Mouse (Mus musculus) myocyte (in vitro differentiated cells): Measurements from ENCODE around the gene Tuba1c. TPM values are rescaled to one million over a fixed set of nuclear protein-coding genes. Genes with fewer than 3 reads are reported as not detected.

Experiments used
- H3K27me3 ChIP-seq: one replicate; pipeline ENCODE4 v1.6.1; 2011; ENCODE audit not compliant: control insufficient read depth, insufficient read depth, insufficient read length
- H3K36me3 ChIP-seq: one replicate; pipeline ENCODE4 v1.6.1; 2011; ENCODE audit not compliant: control insufficient read depth, insufficient read depth
- H3K4me2 ChIP-seq: one replicate; pipeline ENCODE4 v1.6.1; 2011; ENCODE audit warnings: low read depth, control low read depth
- H3K4me3 ChIP-seq: one replicate; pipeline ENCODE4 v1.5.1; 2011; ENCODE audit warnings: mild to moderate bottlenecking, control low read depth, moderate library complexity
- H3K79me2 ChIP-seq: one replicate; pipeline ENCODE4 v1.6.1; 2011; ENCODE audit not compliant: control insufficient read depth, insufficient read depth
- H3ac ChIP-seq: one replicate; pipeline ENCODE4 v1.6.1; 2011; ENCODE audit not compliant: control insufficient read depth, insufficient read length
- CEBPB ChIP-seq: IDR thresholded peaks from 2 replicates; pipeline ENCODE4 v1.6.1; 2011; ENCODE audit warnings: mild to moderate bottlenecking, moderate library complexity; ENCODE audit not compliant: poor library complexity, insufficient read depth, severe bottlenecking
- E2F4 ChIP-seq: IDR thresholded peaks from one replicate; pipeline ENCODE4 v1.6.1; 2011; ENCODE audit warnings: mild to moderate bottlenecking, control low read depth, moderate library complexity; ENCODE audit not compliant: insufficient read depth
- MAX ChIP-seq: IDR thresholded peaks from one replicate; pipeline ENCODE4 v1.6.1; 2011; ENCODE audit warnings: low read depth, mild to moderate bottlenecking, control low read depth
- MYOD1 ChIP-seq, 3 experiments: IDR thresholded peaks; one replicate each; pipeline ENCODE4 v1.6.1; 2011; ENCODE audit warnings: control low read depth in 2 of 3, low read depth in 2 of 3, mild to moderate bottlenecking in 2 of 3, moderate library complexity in 1 of 3; ENCODE audit not compliant: insufficient read length in 2 of 3, control insufficient read depth in 1 of 3
- MYOG ChIP-seq, 3 experiments: IDR thresholded peaks; one replicate each; pipeline ENCODE4 v1.6.1; 2011; ENCODE audit warnings: control low read depth in 2 of 3, low read depth in 2 of 3, mild to moderate bottlenecking in 2 of 3; ENCODE audit not compliant: insufficient read length in 2 of 3, control insufficient read depth in 1 of 3, insufficient read depth in 1 of 3
- POLR2A ChIP-seq: IDR thresholded peaks from one replicate; pipeline ENCODE4 v1.6.1; 2011; ENCODE audit warnings: low read depth, mild to moderate bottlenecking, control low read depth, moderate library complexity; ENCODE audit not compliant: insufficient read length
- POLR2AphosphoS2 ChIP-seq: IDR thresholded peaks from one replicate; pipeline ENCODE4 v1.6.1; 2011; ENCODE audit warnings: low read depth, control low read depth; ENCODE audit not compliant: insufficient read length
- REST ChIP-seq: IDR thresholded peaks from one replicate; pipeline ENCODE4 v1.6.1; 2011; ENCODE audit warnings: mild to moderate bottlenecking, control low read depth, moderate library complexity; ENCODE audit not compliant: insufficient read depth, insufficient read length
- SRF ChIP-seq: IDR thresholded peaks from one replicate; pipeline ENCODE4 v1.6.1; 2011; ENCODE audit warnings: low read depth; ENCODE audit not compliant: control insufficient read depth, insufficient read length
- TCF12 ChIP-seq: IDR thresholded peaks from one replicate; pipeline ENCODE4 v1.6.1; 2011; ENCODE audit warnings: mild to moderate bottlenecking, control low read depth; ENCODE audit not compliant: poor library complexity, insufficient read depth, severe bottlenecking
- TCF3 ChIP-seq: IDR thresholded peaks from one replicate; pipeline ENCODE4 v1.6.1; 2011; ENCODE audit warnings: low read depth, control low read depth; ENCODE audit not compliant: insufficient read length
- USF1 ChIP-seq: IDR thresholded peaks from one replicate; pipeline ENCODE4 v1.6.1; 2011; ENCODE audit warnings: low read depth, mild to moderate bottlenecking, control low read depth, moderate library complexity
- polyA plus RNA-seq: library from polyadenylated mRNA; unstranded; fragments of >200 nt; fragmentation: generic; extraction: Trizol; gene quantifications from one replicate; pipeline ENCODE4 v1.2.1, GENCODE M21; 2012; ENCODE audit warnings: missing spikeins

The Tuba1c gene
- polyA plus RNA-seq, 1 experiment, result 462 TPM

GRCm38 (mm10) chr15:99035431-99035830 lies 5.7 kb downstream of the Tuba1c start:
- H3K27me3 ChIP-seq, result no peaks in the 10 kb centered on the region
- H3K4me2 ChIP-seq, result no peak overlapping the region
- peaks cover 53% of the 10 kb centered on the region for H3K79me2 ChIP-seq
- H3K36me3 ChIP-seq, result peaks cover 38% of the 10 kb centered on the region
- H3ac ChIP-seq, result no peak overlapping the region
- no peak for TF ChIP-seq USF1
- TF ChIP-seq CEBPB, result no peak
- no peak for TF ChIP-seq REST
- TF ChIP-seq E2F4, result no peak
- no peak for TF ChIP-seq TCF12
- no peak for TF ChIP-seq POLR2AphosphoS2
- no peak for TF ChIP-seq MYOG (IDR thresholded peaks at IDR 0.05; ENCODE audit: control insufficient read depth in 1 of 3, insufficient read depth in 1 of 3, insufficient read length in 2 of 3, low read depth in 2 of 3)
- no peak for TF ChIP-seq TCF3
- TF ChIP-seq SRF, result no peak
- TF ChIP-seq MAX, result no peak
- no peak for TF ChIP-seq POLR2A
- TF ChIP-seq MYOD1 (IDR thresholded peaks at IDR 0.05; ENCODE audit: control insufficient read depth in 1 of 3, insufficient read length in 2 of 3, low read depth in 2 of 3), result no peak
- no peak overlapping the region for H3K4me3 ChIP-seq

- no peak overlapping the region for H3ac ChIP-seq
- H3K79me2 ChIP-seq, result peaks cover 43% of the 10 kb centered on the region
- TF ChIP-seq CEBPB, result no peak
- TF ChIP-seq MYOD1 (IDR thresholded peaks at IDR 0.05; ENCODE audit: control insufficient read depth in 1 of 3, insufficient read length in 2 of 3, low read depth in 2 of 3), result no peak
- no peak for TF ChIP-seq REST
- peak; percentile 19 for TF ChIP-seq POLR2AphosphoS2
- TF ChIP-seq MAX, result no peak
- no peak for TF ChIP-seq TCF12
- no peak for TF ChIP-seq TCF3
- TF ChIP-seq SRF, result no peak
- TF ChIP-seq USF1, result no peak
- peak; percentile 18 for TF ChIP-seq POLR2A
- TF ChIP-seq MYOG (IDR thresholded peaks at IDR 0.05; ENCODE audit: control insufficient read depth in 1 of 3, insufficient read depth in 1 of 3, insufficient read length in 2 of 3, low read depth in 2 of 3), result no peak
- no peak for TF ChIP-seq E2F4
- peaks cover 38% of the 10 kb centered on the region for H3K36me3 ChIP-seq
- H3K4me3 ChIP-seq, result no peak overlapping the region
- no peaks in the 10 kb centered on the region for H3K27me3 ChIP-seq
- H3K4me2 ChIP-seq, result no peak overlapping the region
Measured at GRCm38 (mm10) chr15:99036249-99036905, 6.7 kb downstream of the Tuba1c start.

- no peak overlapping the region for H3K4me3 ChIP-seq
- peaks cover 38% of the 10 kb centered on the region for H3K36me3 ChIP-seq
- H3K27me3 ChIP-seq, result no peaks in the 10 kb centered on the region
- no peak overlapping the region for H3K4me2 ChIP-seq
- peaks cover 27% of the 10 kb centered on the region for H3K79me2 ChIP-seq
- TF ChIP-seq POLR2A (peak; percentile 24), TCF12 (no peak)
- H3ac ChIP-seq, result no peak overlapping the region
Measured at GRCm38 (mm10) chr15:99038025-99038424, 8.3 kb downstream of the Tuba1c start.

GRCm38 (mm10) chr15:99038797-99039196 lies 9.1 kb downstream of the Tuba1c start:
- TF ChIP-seq SRF (no peak), USF1 (no peak), POLR2AphosphoS2 (peak; percentile 58)

GRCm38 (mm10) chr15:99039306-99039705 lies 9.6 kb downstream of the Tuba1c start:
- Histone ChIP-seq H3K36me3 (peaks cover 38% of the 10 kb centered on the region), H3ac (no peak overlapping the region), H3K4me2 (no peak overlapping the region), H3K27me3 (no peaks in the 10 kb centered on the region), H3K79me2 (peaks cover 17% of the 10 kb centered on the region), H3K4me3 (no peak overlapping the region)
- peak; percentile 25 for TF ChIP-seq POLR2A
- TF ChIP-seq E2F4, result no peak
- TF ChIP-seq USF1, result no peak
- TF ChIP-seq REST, result no peak
- TF ChIP-seq CEBPB, result no peak
- peak; percentile 71 for TF ChIP-seq POLR2AphosphoS2
- TF ChIP-seq MYOD1 (IDR thresholded peaks at IDR 0.05; ENCODE audit: control insufficient read depth in 1 of 3, insufficient read length in 2 of 3, low read depth in 2 of 3), result no peak
- TF ChIP-seq MYOG (IDR thresholded peaks at IDR 0.05; ENCODE audit: control insufficient read depth in 1 of 3, insufficient read depth in 1 of 3, insufficient read length in 2 of 3, low read depth in 2 of 3), result no peak

More at GRCm38 (mm10) chr15:99038797-99039196, 9.1 kb downstream of the Tuba1c start:
- Histone ChIP-seq H3K4me3 (no peak overlapping the region), H3K36me3 (peaks cover 38% of the 10 kb centered on the region), H3K27me3 (no peaks in the 10 kb centered on the region), H3K4me2 (no peak overlapping the region), H3ac (no peak overlapping the region), H3K79me2 (peaks cover 19% of the 10 kb centered on the region)
